Mouse (Mus musculus): Measurements from ENCODE around the gene Idi2. TPM values are rescaled to one million over a fixed set of nuclear protein-coding genes. Genes with fewer than 3 reads are reported as not detected.
"Not testable (repeated sequence)": the region's sequence is repeated elsewhere in the genome, so short reads cannot be mapped to it uniquely, and the experiment has no call there.

Idi2 gene
- not detected for total RNA-seq (2022)

DNA sequence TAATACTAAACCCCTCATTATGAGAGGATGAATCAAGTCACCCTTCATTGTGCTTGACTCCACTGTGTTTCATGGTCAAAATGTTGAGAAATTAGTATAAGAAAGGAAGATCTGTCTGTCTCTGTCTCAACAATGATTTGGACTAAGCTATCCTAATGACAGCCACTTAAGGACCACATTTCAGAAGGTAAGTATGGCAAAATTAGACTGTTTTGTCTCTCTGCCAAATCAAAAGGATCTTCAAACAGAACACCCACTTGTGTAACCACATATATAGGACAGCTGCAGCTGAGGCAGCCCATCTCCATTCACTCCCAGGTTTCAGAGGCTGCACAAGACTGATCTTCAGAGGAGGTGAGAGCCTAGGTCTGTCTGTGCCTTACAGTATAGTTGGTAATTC is at the start of gene Idi2:
Gene Idi2 (plus strand): TSS at position 301 of the 400 bp plus-strand sequence.
- not testable (repeated sequence) for DNase-seq

DNA sequence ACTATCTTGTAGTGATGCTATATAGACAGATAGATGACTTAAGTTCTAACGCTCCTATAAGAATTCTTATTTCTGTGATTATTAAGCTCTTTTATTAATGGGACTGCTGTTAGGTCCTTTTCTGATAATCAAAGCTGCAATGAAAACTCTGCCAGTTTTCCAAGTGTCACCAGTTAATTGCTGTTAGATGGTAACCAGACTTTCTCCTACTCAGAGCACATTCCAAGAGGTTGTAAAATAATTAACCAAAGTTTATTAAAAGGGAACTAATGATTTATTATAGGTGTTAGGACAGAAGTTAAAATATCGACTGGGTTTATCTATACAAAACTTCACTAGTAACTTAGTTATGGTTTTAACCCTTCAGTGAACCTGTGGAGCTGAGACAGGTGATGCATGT is 46.7 kb upstream of the Idi2 start:
- DNase-seq: not testable (repeated sequence)

DNA sequence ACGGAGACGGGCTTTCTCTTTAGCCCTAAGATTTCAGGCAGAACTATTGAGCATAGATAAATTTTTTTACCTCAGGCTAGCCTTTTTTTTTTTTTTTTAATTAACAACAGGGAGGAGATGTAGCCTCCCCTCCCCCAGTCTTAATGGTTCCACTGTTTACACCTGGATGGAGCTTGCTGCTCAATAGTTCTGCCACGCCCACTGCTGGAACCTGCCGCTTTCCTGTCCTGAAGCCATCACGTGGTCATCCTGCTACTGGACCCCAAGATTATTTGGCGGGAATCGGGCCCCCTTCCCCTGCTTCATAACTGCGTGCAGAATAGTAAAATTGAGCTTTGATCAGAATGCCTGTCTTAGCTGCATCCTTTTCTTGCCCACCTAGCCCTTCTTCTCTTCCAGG is 38.8 kb upstream of the Idi2 start:
- not testable (repeated sequence) for DNase-seq

DNA sequence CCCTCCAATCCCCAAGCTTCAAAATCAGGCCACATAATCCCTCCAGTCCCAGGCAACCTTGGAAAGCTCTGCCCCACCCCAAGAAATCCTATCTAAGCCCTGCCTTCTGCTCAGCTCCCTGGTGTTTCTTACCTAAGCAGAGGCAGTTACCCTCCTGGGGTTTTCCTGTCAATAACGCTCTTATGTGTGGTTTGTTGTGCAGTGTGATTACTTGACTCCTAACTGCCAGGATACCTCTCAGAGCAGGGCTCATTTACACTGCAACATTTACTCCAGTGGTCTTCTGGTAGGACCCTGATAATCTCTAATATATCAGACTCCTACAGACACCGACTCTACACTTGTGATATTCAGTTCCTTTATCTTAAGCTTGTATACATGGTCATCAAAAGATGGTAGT is 19.2 kb upstream of the Idi2 start:
- DNase-seq: no peak

DNA sequence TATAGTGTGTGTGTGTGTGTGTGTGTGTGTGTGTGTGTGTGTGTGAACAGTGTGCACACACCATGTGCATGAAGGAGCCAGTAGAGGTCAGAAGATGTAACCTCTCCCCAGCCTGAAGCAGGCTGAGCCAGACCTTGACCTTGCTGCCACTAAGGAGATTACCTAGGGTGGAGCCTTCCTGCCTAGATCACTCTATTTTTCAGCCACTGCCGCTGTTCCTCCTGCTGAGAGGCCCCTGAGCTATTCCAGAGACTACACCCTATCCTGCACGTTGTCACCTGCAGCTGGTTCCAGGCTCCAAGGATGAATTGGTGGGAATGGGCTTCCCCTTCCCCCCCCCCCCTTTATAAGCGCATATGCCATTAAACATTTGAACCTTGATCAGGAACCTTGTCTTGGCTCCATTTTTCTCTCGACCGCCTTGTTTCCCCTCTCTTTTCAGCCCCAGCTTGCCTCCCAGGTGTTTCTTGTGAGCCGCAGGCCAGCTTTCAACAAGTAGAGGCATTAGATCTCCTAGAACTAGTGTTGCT is 15.0 kb upstream of the Idi2 start:
- DNase-seq: not testable (repeated sequence)

DNA sequence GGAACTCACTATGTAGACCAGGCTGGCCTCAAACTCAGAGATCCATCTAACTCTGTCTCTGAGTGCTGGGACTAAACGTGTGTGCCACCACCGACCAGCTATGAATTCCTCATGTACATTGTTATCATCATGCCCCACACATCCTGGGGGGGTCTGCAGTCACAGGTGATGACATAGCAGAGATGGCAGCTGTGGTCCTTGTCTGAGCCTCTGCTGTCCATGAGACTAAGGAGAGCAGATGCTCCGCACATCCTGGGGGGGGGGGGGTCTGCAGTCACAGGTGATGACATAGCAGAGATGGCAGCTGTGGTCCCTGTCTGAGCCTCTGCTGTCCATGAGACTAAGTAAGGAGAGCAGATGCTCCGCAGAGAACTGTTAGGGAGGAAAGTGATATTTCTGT is 11.6 kb upstream of the Idi2 start:
- DNase-seq: not testable (repeated sequence)

DNA sequence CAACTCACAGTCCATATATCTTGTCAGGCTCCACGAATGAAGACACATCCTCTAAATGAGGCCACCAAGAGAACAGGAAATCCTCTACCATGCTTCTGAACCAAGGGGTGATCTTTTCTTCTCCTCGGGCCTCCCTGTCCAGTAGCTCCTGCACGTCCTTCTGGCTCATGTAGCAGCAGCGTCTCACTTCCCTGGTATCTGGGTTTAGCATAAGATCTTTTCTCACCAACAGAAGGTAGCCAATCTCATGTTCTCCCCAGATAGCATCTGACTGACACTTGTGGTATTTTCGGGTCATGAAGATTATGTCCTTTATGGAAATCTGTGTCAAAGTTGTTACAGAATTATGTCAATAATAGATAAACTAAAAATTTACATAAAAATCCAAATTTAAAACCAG is 11.0 kb upstream of the Idi2 start:
- not testable (repeated sequence) for DNase-seq

DNA sequence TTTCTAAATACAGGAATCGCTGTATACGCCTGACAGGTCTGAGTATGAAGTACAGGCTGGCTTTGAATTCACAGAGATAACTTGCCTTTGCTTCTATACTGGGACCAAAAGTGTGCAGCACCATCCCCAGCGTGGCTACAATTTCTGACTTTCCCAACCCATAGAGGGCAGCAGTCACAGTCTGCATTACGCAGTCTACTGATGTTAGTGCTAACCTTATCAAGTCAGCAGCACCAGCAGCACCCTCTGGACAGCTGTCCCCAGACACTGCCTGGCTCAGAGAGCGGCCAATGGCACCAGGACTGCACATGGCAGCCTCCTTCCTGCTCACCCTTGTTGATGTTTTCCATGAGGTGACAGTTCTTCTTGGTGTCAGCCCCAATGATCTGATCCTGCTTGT is 8.8 kb upstream of the Idi2 start:
- DNase-seq: not testable (repeated sequence)

DNA sequence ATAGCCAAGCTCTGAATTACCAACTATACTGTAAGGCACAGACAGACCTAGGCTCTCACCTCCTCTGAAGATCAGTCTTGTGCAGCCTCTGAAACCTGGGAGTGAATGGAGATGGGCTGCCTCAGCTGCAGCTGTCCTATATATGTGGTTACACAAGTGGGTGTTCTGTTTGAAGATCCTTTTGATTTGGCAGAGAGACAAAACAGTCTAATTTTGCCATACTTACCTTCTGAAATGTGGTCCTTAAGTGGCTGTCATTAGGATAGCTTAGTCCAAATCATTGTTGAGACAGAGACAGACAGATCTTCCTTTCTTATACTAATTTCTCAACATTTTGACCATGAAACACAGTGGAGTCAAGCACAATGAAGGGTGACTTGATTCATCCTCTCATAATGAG is 4.5 kb upstream of the Idi2 start, which contains the start of gene Gm9745:
Gene Gm9745 (minus strand): TSS at position 101 of the 400 bp plus-strand sequence.
- DNase-seq: not testable (repeated sequence)

DNA sequence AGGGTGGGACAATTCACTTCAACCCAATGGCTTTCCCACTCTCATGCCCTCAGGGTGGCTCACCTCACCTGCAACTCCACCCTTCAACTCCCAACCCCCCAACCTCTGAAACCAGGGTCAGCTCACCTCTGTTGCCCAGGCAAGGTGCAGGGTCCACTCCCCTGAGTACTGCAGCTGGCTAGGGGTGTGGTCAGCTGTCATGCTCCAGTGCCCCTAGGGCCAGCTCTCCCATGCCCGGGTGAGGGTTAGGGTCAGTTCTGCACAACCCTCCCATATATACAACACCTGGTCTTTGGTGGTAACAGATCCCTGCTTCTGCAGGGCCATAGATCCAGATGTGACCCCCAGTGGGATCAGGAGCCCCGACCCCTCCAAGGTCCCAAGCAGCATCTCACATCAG is 2.5 kb downstream of the Idi2 start:
- DNase-seq: not testable (repeated sequence)

DNA sequence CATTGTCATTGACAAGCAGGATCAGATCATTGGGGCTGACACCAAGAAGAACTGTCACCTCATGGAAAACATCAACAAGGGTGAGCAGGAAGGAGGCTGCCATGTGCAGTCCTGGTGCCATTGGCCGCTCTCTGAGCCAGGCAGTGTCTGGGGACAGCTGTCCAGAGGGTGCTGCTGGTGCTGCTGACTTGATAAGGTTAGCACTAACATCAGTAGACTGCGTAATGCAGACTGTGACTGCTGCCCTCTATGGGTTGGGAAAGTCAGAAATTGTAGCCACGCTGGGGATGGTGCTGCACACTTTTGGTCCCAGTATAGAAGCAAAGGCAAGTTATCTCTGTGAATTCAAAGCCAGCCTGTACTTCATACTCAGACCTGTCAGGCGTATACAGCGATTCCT is 4.2 kb downstream of the Idi2 start:
- not testable (repeated sequence) for DNase-seq

DNA sequence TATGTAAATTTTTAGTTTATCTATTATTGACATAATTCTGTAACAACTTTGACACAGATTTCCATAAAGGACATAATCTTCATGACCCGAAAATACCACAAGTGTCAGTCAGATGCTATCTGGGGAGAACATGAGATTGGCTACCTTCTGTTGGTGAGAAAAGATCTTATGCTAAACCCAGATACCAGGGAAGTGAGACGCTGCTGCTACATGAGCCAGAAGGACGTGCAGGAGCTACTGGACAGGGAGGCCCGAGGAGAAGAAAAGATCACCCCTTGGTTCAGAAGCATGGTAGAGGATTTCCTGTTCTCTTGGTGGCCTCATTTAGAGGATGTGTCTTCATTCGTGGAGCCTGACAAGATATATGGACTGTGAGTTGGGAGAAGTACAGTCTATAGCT is 6.4 kb downstream of the Idi2 start:
- DNase-seq: not testable (repeated sequence)

DNA sequence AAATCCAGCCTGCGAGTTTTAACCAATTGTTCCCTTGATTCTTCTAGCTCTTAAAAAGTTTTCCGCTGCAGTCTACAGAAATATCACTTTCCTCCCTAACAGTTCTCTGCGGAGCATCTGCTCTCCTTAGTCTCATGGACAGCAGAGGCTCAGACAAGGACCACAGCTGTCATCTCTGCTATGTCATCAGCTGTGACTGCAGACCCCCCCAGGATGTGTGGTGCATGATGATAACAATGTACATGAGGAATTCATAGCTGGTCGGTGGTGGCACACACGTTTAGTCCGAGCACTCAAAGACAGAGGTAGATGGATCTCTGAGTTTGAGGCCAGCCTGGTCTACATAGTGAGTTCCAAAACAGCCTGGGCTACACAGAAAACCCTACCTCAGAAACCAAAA is 6.9 kb downstream of the Idi2 start:
- DNase-seq: not testable (repeated sequence)

DNA sequence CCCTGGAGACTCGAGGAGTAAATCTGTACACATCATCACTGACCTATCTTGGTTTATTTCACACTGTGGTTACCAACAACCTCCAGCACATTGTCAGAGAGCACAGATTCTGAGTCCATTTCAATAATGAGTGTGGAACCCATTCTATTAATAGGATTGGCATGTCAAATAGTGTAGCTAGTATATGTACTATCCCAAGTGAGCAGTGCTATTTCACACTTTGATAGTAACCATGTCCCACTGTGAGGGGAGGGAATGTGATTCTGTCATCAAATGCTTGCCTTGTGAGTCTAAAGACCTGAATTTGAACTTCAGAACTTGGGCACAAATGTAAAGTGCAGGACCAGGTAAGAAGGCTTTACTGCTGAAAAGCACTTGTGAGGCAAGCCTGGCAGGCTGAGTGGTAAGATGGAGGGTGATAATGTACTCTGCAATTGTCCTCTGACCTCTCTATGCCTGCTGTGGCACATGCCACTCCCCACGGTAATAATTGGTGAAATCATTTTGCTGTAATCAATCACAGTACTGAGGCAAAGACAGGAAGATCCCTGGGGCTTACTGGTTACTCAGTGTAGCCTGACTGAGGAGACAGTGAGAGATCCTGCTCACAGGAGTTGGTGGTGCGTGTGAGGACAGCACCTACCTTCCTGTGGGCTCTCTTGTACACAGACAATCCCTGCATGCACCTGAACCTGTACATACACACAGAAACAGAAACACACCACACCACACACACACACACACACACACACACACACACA is 8.6 kb downstream of the Idi2 start:
- not testable (repeated sequence) for DNase-seq

DNA sequence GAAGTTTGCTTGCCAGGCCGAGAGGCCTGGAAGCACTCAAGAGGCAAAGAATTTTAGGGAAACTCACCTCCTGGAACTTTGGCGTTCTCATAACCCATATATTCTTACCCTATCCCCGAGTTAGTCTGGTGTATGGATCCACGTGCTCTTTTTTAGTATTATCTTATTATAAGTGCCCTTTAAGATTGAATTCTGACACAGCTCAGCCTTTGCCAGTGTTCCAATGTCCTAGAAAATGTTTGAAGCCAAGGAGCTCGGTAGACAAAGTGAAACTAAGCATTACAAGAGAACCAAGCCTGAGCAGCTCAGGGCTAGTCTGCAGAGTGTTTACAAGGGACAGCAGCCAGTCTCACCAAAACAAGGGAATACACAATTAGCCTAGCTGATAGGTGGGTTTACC is 9.6 kb downstream of the Idi2 start:
- not testable (repeated sequence) for DNase-seq

DNA sequence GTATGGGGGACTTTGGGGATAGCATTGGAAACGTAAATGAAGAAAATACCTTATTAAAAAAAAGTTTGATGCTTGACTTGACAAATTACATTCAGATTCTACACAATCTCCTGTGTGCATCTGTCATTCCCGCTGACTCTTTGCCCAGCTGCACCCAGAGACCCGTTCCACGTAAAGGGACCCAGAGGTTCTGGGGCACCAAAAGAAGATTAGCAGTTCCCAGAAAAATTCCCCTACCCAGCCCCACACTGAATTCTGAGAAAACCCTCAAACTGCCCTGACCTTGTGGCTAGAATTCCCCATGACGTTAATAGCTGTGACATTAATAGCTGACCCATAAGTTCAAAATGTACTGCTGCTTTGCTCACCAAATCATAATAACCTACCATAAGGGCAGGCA is 12.6 kb downstream of the Idi2 start:
- DNase-seq: no peak

DNA sequence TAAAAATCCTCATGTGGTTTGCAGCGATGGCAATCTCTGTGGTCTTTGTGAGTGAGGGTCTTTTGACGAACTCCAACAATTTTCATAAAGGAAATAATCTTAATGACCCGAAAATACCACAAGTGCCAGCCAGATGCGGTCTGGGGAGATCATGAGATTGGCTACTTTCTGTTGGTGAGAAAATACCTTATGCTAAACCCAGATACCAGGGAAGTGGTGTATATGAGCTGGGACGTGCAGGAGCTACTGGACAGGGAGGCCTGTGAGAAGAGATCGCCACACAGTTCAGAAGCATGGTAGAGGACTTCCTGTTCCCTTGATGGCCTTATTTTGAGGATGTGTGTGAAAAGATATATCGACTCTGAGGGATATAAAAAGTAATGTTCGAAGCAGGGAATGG is 15.1 kb downstream of the Idi2 start:
- DNase-seq: no peak

DNA sequence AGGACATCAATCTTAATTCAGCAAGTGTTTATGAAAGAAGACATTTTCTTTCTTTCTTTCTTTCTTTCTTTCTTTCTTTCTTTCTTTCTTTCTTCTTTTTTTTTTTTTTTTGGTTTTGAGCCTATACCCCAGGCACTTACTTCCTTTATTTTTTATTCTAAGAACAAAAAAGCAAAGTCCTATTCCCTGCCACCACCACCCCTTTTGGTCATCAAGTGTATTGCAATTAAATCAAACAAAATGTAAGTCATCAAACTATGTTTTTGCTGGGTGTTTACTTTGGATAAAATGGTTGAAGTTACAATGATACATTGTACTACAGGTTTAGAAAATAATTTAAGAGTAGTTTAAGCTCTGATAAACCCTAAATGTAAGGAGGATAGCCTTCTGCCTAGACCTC is 19.7 kb downstream of the Idi2 start:
- no peak for DNase-seq

DNA sequence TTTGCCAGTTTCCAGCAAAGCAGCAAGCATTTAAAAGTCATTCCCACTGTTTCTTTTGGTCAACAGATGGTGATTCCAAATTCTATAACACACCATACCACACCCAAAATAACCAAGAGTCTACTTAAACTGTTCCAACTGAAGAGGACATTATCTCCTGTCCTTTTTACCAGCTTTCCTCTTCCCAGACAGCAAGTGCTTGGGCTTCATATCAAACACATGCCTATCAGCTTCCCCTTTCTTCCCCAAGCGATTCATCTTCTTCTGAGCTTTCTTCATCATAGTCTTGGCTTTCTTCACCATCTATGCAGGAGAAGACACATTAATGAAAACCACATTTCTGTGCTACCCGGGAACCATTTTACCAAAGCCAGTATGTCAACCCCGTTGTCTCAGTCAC is 20.3 kb downstream of the Idi2 start:
- no peak for DNase-seq

DNA sequence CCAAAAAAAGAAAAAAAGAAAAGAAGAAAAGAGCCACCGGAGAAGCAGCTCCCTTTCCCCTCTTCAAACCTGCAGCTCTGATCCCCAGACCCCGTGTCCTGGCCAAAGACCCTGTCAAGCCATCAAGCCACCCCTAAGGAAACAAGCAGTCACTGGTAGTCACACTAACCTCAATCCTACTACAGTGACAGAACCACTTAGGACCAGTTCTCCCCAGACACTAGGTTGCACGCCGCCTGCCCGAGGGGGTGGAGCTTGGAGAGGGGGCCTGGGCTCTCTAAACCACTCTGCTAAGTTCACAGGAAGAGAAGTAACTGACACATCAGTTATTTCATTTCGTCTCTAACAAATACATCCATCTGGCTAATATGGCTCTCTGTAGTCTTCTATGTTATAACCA is 39.6 kb downstream of the Idi2 start:
- no peak for DNase-seq

DNA sequence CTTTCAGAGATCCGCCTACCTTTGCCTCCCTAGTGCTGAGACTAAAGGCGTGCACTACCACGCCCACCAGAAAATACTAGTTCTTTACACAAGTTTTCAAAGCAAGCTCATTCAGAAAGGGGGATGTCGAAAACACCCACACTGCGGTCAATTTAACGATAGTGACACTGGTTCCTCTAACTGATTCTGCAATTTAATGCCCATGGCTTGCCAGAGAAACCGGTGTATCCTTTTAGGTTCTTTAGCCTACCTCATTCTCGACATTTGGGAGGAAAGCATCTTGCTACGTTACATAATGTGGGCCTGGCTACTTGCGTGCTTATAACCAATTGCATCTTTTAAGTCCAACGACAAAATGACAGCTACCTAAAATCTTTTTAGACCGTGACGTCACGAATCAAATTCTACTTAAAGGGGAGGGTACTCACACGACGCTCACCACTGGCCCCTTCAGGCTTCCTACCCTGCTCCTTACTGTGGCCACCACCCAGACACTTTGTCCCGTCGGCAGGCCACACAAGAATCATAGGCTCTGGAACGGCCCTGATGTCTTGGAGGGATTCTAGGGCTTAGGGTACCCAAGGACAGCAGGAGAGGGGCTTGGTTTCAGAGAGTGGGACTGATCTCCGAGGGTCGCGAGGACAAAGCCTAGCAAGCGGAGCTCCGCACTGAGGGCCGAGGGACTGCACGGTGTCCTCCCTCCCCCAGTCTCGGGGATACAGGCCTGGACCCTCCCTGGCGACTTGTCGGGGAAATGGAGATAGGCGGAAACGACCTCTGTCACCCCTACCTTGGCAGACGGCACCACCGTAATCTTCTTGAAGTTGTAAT is 42.7 kb downstream of the Idi2 start:
- DNase-seq: no peak

DNA sequence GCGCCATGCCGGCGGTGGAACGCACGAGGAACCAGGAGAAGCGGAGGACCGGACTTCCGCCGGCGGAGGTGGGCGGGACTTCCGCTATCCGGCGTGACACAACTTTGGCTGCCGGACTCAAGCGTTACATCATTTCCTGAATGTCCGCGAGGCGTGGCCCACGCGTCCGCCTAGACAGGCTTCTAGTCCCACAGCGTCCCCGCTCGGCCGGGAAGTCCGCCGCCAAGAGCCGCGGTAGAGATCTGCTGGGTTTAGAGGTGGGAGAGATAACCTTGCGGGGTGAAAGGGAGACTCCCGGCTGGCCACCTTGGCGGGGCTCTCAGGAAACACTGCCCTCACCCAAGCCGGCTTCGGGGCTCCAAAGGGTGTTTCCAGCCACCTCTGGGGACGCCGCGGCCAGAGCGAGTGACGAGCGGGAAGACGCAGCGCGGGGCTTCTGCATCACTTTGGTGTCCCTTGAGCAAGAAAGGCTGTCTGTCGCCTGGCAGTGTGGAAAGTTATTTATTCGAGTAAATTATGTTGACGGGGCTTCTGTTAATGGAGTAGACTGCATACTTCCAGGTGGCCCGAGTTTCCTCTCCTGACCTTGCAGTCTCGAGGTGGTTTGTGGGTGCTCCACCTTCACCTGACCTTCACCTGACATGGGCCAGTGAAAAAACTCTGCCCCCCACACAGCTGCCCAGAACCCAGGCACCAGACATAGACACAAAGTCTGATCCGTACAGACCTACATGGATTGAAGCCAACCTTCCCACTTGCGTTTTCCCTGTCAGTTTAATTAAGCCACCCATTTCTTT is 43.5 kb downstream of the Idi2 start, which contains the start of gene Gtpbp4:
Gene Gtpbp4 (minus strand): TSS at position 94 of the 797 bp plus-strand sequence.
- peak; percentile 96 for DNase-seq
